Mouse (Mus musculus): ENCODE results near the gene Hmcn1. TPM values are rescaled to one million over a fixed set of nuclear protein-coding genes. Genes with fewer than 3 reads are reported as not detected.

The Hmcn1 gene
- polyA plus RNA-seq, 1 experiment from 2014 or later: 22.1 TPM

- H3K4me1 ChIP-seq (ENCODE audit: control insufficient read depth, insufficient read depth, low read length): 0 out of 2 replicates have a peak, but pooled peaks cover 7% of the 10 kb centered on the region
- no peaks in the 10 kb centered on the region for H3K36me3 ChIP-seq (ENCODE audit: control insufficient read depth, insufficient read depth, low read length)
- H3K4me2 ChIP-seq (replicated peaks; ENCODE audit: low read depth, low read length): no peak overlapping the region
- H3K9me3 ChIP-seq (ENCODE audit: control insufficient read depth, low read depth, low read length): no peaks in the 10 kb centered on the region
- no peak overlapping the region for H3K9ac ChIP-seq (replicated peaks; ENCODE audit: low read depth, low read length)
- H3K27ac ChIP-seq (ENCODE audit: low read length): no peak overlapping the region
- no peaks in the 10 kb centered on the region for H3K27me3 ChIP-seq (ENCODE audit: control insufficient read depth, insufficient read depth, low read length)
- no peak overlapping the region for H3K4me3 ChIP-seq (ENCODE audit: low read depth, low read length)
- 50% methylated on average over 6 of the region's 6 CpGs for WGBS
- no peak; the same call in 1 of the 2 replicates for ATAC-seq (ENCODE audit: insufficient number of reproducible peaks, insufficient read depth, low FRiP score, low read depth)
Observed at GRCm38 (mm10) chr1:150984092-150984503, 9.1 kb downstream of the Hmcn1 start.

GRCm38 (mm10) chr1:150978651-150979050 lies 14.6 kb downstream of the Hmcn1 start:
- no peak for ATAC-seq (ENCODE audit: insufficient number of reproducible peaks, insufficient read depth, low FRiP score, low read depth)
- Histone ChIP-seq H3K4me1 (ENCODE audit: control insufficient read depth, insufficient read depth, low read length) (0 out of 2 replicates have a peak, but pooled peaks cover under 1% of the 10 kb centered on the region), H3K9me3 (ENCODE audit: control insufficient read depth, low read depth, low read length) (no peaks in the 10 kb centered on the region), H3K27me3 (ENCODE audit: control insufficient read depth, insufficient read depth, low read length) (no peaks in the 10 kb centered on the region), H3K9ac (replicated peaks; ENCODE audit: low read depth, low read length) (no peak overlapping the region), H3K4me2 (replicated peaks; ENCODE audit: low read depth, low read length) (no peak overlapping the region), H3K4me3 (ENCODE audit: low read depth, low read length) (no peak overlapping the region), H3K27ac (ENCODE audit: low read length) (no peak overlapping the region), H3K36me3 (ENCODE audit: control insufficient read depth, insufficient read depth, low read length) (no peaks in the 10 kb centered on the region)
- whole genome bisulfite sequencing: 91% methylated on average over 3 of the region's 3 CpGs

- Histone ChIP-seq H3K9ac (replicated peaks; ENCODE audit: low read depth, low read length) (no peak overlapping the region), H3K4me3 (ENCODE audit: low read depth, low read length) (no peak overlapping the region), H3K4me1 (ENCODE audit: control insufficient read depth, insufficient read depth, low read length) (no peaks in the 10 kb centered on the region), H3K9me3 (ENCODE audit: control insufficient read depth, low read depth, low read length) (no peaks in the 10 kb centered on the region), H3K27ac (ENCODE audit: low read length) (no peak overlapping the region), H3K27me3 (ENCODE audit: control insufficient read depth, insufficient read depth, low read length) (no peaks in the 10 kb centered on the region), H3K4me2 (replicated peaks; ENCODE audit: low read depth, low read length) (no peak overlapping the region), H3K36me3 (ENCODE audit: control insufficient read depth, insufficient read depth, low read length) (no peaks in the 10 kb centered on the region)
- 12% methylated on average over 2 of the region's 2 CpGs for WGBS
- ATAC-seq (ENCODE audit: insufficient number of reproducible peaks, insufficient read depth, low FRiP score, low read depth): no peak
Observed at GRCm38 (mm10) chr1:150976263-150976662, 17.0 kb downstream of the Hmcn1 start.

GRCm38 (mm10) chr1:150959486-150960074 lies 33.7 kb downstream of the Hmcn1 start:
- ATAC-seq (ENCODE audit: insufficient number of reproducible peaks, insufficient read depth, low FRiP score, low read depth): no peak
- Histone ChIP-seq H3K4me3 (ENCODE audit: low read depth, low read length) (no peak overlapping the region), H3K4me1 (ENCODE audit: control insufficient read depth, insufficient read depth, low read length) (no peaks in the 10 kb centered on the region), H3K9ac (replicated peaks; ENCODE audit: low read depth, low read length) (no peak overlapping the region), H3K4me2 (replicated peaks; ENCODE audit: low read depth, low read length) (no peak overlapping the region), H3K9me3 (ENCODE audit: control insufficient read depth, low read depth, low read length) (no peaks in the 10 kb centered on the region), H3K36me3 (ENCODE audit: control insufficient read depth, insufficient read depth, low read length) (no peaks in the 10 kb centered on the region), H3K27me3 (ENCODE audit: control insufficient read depth, insufficient read depth, low read length) (no peaks in the 10 kb centered on the region), H3K27ac (ENCODE audit: low read length) (no peak overlapping the region)
- 73% methylated on average over 5 of the region's 5 CpGs for WGBS

DNA sequence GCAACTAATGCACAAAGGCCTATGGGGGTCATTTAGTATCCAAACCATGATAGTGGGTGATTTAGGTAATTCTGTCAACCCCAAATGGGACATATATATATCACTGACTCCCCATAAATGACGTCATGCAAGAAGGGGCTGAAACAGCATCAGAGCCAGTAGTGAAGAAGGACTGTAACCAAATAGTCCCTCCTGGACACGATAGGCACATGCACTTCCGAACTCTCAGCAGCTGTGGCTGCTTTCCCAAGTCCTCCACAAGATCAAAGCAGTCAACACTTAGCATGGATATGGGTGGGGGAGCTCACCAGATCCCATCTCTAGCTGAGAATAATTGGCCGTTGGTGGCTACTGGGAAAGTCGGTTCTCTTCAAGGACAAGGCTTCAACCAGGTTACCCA lies 42.2 kb downstream of the Hmcn1 start:
- Histone ChIP-seq H3K4me1 (ENCODE audit: control insufficient read depth, insufficient read depth, low read length) (peaks cover 8% of the 10 kb centered on the region; the same call in 1 of the 2 replicates), H3K4me2 (replicated peaks; ENCODE audit: low read depth, low read length) (no peak overlapping the region), H3K27ac (ENCODE audit: low read length) (no peak overlapping the region), H3K4me3 (ENCODE audit: low read depth, low read length) (no peak overlapping the region), H3K9ac (replicated peaks; ENCODE audit: low read depth, low read length) (no peak overlapping the region), H3K36me3 (ENCODE audit: control insufficient read depth, insufficient read depth, low read length) (no peaks in the 10 kb centered on the region), H3K9me3 (ENCODE audit: control insufficient read depth, low read depth, low read length) (no peaks in the 10 kb centered on the region), H3K27me3 (ENCODE audit: control insufficient read depth, insufficient read depth, low read length) (no peaks in the 10 kb centered on the region)
- no peak for ATAC-seq (ENCODE audit: insufficient number of reproducible peaks, insufficient read depth, low FRiP score, low read depth)
- 89% methylated on average over 5 of the region's 5 CpGs for WGBS

- Histone ChIP-seq H3K4me1 (ENCODE audit: control insufficient read depth, insufficient read depth, low read length) (peaks cover 8% of the 10 kb centered on the region), H3K27ac (ENCODE audit: low read length) (no peak overlapping the region), H3K36me3 (ENCODE audit: control insufficient read depth, insufficient read depth, low read length) (no peaks in the 10 kb centered on the region), H3K9ac (replicated peaks; ENCODE audit: low read depth, low read length) (no peak overlapping the region), H3K27me3 (ENCODE audit: control insufficient read depth, insufficient read depth, low read length) (no peaks in the 10 kb centered on the region), H3K4me3 (ENCODE audit: low read depth, low read length) (no peak overlapping the region), H3K9me3 (ENCODE audit: control insufficient read depth, low read depth, low read length) (no peaks in the 10 kb centered on the region), H3K4me2 (replicated peaks; ENCODE audit: low read depth, low read length) (no peak overlapping the region)
- WGBS: 26% methylated on average over 3 of the region's 3 CpGs
- no peak for ATAC-seq (ENCODE audit: insufficient number of reproducible peaks, insufficient read depth, low FRiP score, low read depth)
Observed at GRCm38 (mm10) chr1:150950046-150950445, 43.2 kb downstream of the Hmcn1 start.

GRCm38 (mm10) chr1:150948911-150949310 lies 44.3 kb downstream of the Hmcn1 start:
- Histone ChIP-seq H3K9ac (replicated peaks; ENCODE audit: low read depth, low read length) (no peak overlapping the region), H3K4me2 (replicated peaks; ENCODE audit: low read depth, low read length) (no peak overlapping the region), H3K4me1 (ENCODE audit: control insufficient read depth, insufficient read depth, low read length) (peaks cover 8% of the 10 kb centered on the region), H3K27ac (ENCODE audit: low read length) (no peak overlapping the region), H3K4me3 (ENCODE audit: low read depth, low read length) (no peak overlapping the region), H3K36me3 (ENCODE audit: control insufficient read depth, insufficient read depth, low read length) (no peaks in the 10 kb centered on the region), H3K27me3 (ENCODE audit: control insufficient read depth, insufficient read depth, low read length) (no peaks in the 10 kb centered on the region), H3K9me3 (ENCODE audit: control insufficient read depth, low read depth, low read length) (no peaks in the 10 kb centered on the region)
- 84% methylated on average over 2 of the region's 2 CpGs for WGBS
- no peak for ATAC-seq (ENCODE audit: insufficient number of reproducible peaks, insufficient read depth, low FRiP score, low read depth)

- 30% methylated on average over 2 of the region's 2 CpGs for WGBS
- Histone ChIP-seq H3K4me2 (replicated peaks; ENCODE audit: low read depth, low read length) (no peak overlapping the region), H3K4me1 (ENCODE audit: control insufficient read depth, insufficient read depth, low read length) (no peaks in the 10 kb centered on the region; the same call in 1 of the 2 replicates), H3K36me3 (ENCODE audit: control insufficient read depth, insufficient read depth, low read length) (no peaks in the 10 kb centered on the region), H3K27me3 (ENCODE audit: control insufficient read depth, insufficient read depth, low read length) (no peaks in the 10 kb centered on the region), H3K9ac (replicated peaks; ENCODE audit: low read depth, low read length) (no peak overlapping the region), H3K4me3 (ENCODE audit: low read depth, low read length) (no peak overlapping the region), H3K27ac (ENCODE audit: low read length) (no peak overlapping the region), H3K9me3 (ENCODE audit: control insufficient read depth, low read depth, low read length) (no peaks in the 10 kb centered on the region)
- no peak for ATAC-seq (ENCODE audit: insufficient number of reproducible peaks, insufficient read depth, low FRiP score, low read depth)
Observed at GRCm38 (mm10) chr1:150943601-150944000, 49.6 kb downstream of the Hmcn1 start.

- 83% methylated on average over 2 of the region's 2 CpGs for WGBS
- Histone ChIP-seq H3K4me2 (replicated peaks; ENCODE audit: low read depth, low read length) (no peak overlapping the region), H3K4me3 (ENCODE audit: low read depth, low read length) (no peak overlapping the region), H3K27me3 (ENCODE audit: control insufficient read depth, insufficient read depth, low read length) (no peaks in the 10 kb centered on the region), H3K4me1 (ENCODE audit: control insufficient read depth, insufficient read depth, low read length) (peaks cover under 1% of the 10 kb centered on the region; the same call in 1 of the 2 replicates), H3K36me3 (ENCODE audit: control insufficient read depth, insufficient read depth, low read length) (no peaks in the 10 kb centered on the region), H3K27ac (ENCODE audit: low read length) (no peak overlapping the region), H3K9ac (replicated peaks; ENCODE audit: low read depth, low read length) (no peak overlapping the region), H3K9me3 (ENCODE audit: control insufficient read depth, low read depth, low read length) (no peaks in the 10 kb centered on the region)
- no peak for ATAC-seq (ENCODE audit: insufficient number of reproducible peaks, insufficient read depth, low FRiP score, low read depth)
Observed at GRCm38 (mm10) chr1:150942143-150942542, 51.1 kb downstream of the Hmcn1 start.
